Mouse (Mus musculus) embryonic fibroblast, embryonic 13.5 days (primary cell): ENCODE results near the gene Il13ra1.

Source experiments
- CTCF ChIP-seq: IDR thresholded peaks from 2 replicates; pipeline ENCODE4 v1.5.1; 2011; ENCODE audit warnings: mild to moderate bottlenecking, control low read depth, low read length, moderate library complexity, borderline replicate concordance; ENCODE audit not compliant: insufficient read depth
- POLR2A ChIP-seq: IDR thresholded peaks from 2 replicates; pipeline ENCODE4 v1.6.1; 2011; ENCODE audit warnings: low read depth, mild to moderate bottlenecking, control low read depth, low read length, moderate library complexity

- TF ChIP-seq POLR2A (no peak), CTCF (no peak)
Measured at GRCm38 (mm10) chrX:36136346-36136745, 24.4 kb downstream of the Il13ra1 start.
